Mouse (Mus musculus): ENCODE data around the gene Jph2. TPM values are rescaled to one million over a fixed set of nuclear protein-coding genes. Genes with fewer than 3 reads are reported as not detected.

Gene Jph2
- total RNA-seq, 2 experiments from 2014 or later, result 3.4 to 5.3 TPM

- no peak for DNase-seq
Observed at GRCm38 (mm10) chr2:163303037-163303436, 94.8 kb downstream of the Jph2 start.

- no peak for DNase-seq
Observed at GRCm38 (mm10) chr2:163301641-163302040, 96.2 kb downstream of the Jph2 start.

- DNase-seq, result peak; percentile 8 to 18
Observed at GRCm38 (mm10) chr2:163300069-163301060, 97.4 kb downstream of the Jph2 start.

GRCm38 (mm10) chr2:163296999-163297630, 100.7 kb downstream of the Jph2 start:
- DNase-seq, result no peak

- peak; percentile 9 to 25 for DNase-seq
Observed at GRCm38 (mm10) chr2:163288881-163289379, 108.9 kb downstream of the Jph2 start.

Other genes starting within 250 kb of the Jph2 start
- 10 to 100 TPM in 1 of 2 experiments, 1 to 10 TPM in 1; 1.6 to 12.0 TPM for gene Tox2, start 194.9 kb downstream of the Jph2 start, total RNA-seq (2021)
- 10 to 100 TPM; 37.2 to 43.4 TPM for gene Oser1, start 26.7 kb upstream of the Jph2 start, total RNA-seq (2021)
- gene Gdap1l1, start 40.5 kb upstream of the Jph2 start, total RNA-seq (2021), result 1 to 10 TPM; 2.8 to 3.1 TPM
- 10 to 100 TPM; 83.6 to 87.8 TPM for gene Fitm2, start 74.6 kb upstream of the Jph2 start, total RNA-seq (2021)
- gene R3hdml, start 94.3 kb upstream of the Jph2 start, total RNA-seq (2021), result not detected
- gene Hnf4a, start 108.8 kb upstream of the Jph2 start, total RNA-seq (2021), result under 1 TPM in 1 of 2 experiments, not detected in 1; 0.40 TPM
- gene Ttpal, start 204.3 kb upstream of the Jph2 start, total RNA-seq (2021), result 10 to 100 TPM; 22.7 to 34.8 TPM
- 100 to 1,000 TPM; 565 to 629 TPM for gene Serinc3, start 247.1 kb upstream of the Jph2 start, total RNA-seq (2021)